Mouse (Mus musculus) bone marrow, adult 2 months (tissue): Measurements from ENCODE around the gene Ccdc71l.

ENCODE experiments used
- CTCF ChIP-seq: fragments of 200-500 bp; IDR thresholded peaks from 2 replicates; pipeline ENCODE4 v1.5.1; 2011; ENCODE audit warnings: low read length, control low read depth; ENCODE audit not compliant: control insufficient read depth, insufficient read depth
- POLR2A ChIP-seq: fragments of 200-500 bp; IDR thresholded peaks from 2 replicates; pipeline ENCODE4 v1.6.1; 2011; ENCODE audit warnings: low read depth, mild to moderate bottlenecking, control low read depth, low read length, borderline replicate concordance; ENCODE audit not compliant: control insufficient read depth

GRCm38 (mm10) chr12:32379731-32380130 lies 1.2 kb downstream of the Ccdc71l start:
- TF ChIP-seq CTCF: no peak
- TF ChIP-seq POLR2A: no peak
